Comparison of ENCODE assay signal across 8 mouse cellular contexts in the genomic region with DNA sequence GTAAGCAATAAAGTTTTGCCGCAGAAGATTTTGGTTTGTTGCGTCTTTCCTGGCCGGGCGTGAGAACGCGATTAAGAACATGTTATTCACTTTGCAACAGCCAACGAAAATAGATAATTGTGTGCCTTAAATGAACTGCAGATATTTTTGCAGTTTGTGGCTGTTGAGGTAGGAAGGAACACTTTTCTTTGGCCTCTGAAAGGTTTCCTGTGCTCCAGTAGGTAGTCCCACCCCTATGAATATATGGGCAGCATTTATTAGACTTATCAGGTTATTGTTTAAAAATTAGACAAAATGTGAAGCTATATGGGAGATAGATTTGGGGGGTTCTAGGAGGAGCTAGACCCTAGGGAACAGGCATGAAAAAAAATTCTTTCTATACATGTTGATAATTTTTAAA.
A peak's percentile ranks its signal among the peaks of the same experiment; 100 is the strongest.
DNase-seq lines count a peak whose midpoint lies in the region; ATAC-seq lines count a peak whose summit lies in the region.

No protein-coding gene starts in this region.

- H3K4me1 ChIP-seq in heart, embryonic 12.5 days (replicated peaks): no peaks in the 10 kb centered on the region
- H3K4me1 ChIP-seq in hindbrain, embryonic 11.5 days (replicated peaks; ENCODE audit: control insufficient read depth, insufficient read depth, low read length): no peaks in the 10 kb centered on the region
- H3K4me1 ChIP-seq in midbrain, embryonic 10.5 days: no peaks in the 10 kb centered on the region

- 28% methylated on average over 7 of the region's 7 CpGs for WGBS in heart, embryonic 12.5 days
- WGBS in hindbrain, embryonic 11.5 days: 25% methylated on average over 7 of the region's 7 CpGs
- WGBS in midbrain, embryonic 10.5 days: 36% methylated on average over 7 of the region's 7 CpGs

- no peak for ATAC-seq in heart, embryonic 12.5 days (ENCODE audit: insufficient number of reproducible peaks, low FRiP score)
- ATAC-seq in hindbrain, embryonic 11.5 days (ENCODE audit: low FRiP score): peak; percentile 43

- H3K9me3 ChIP-seq in heart, embryonic 12.5 days (replicated peaks): no peaks in the 10 kb centered on the region
- H3K9me3 ChIP-seq in hindbrain, embryonic 11.5 days (ENCODE audit: control insufficient read depth, low read length): no peaks in the 10 kb centered on the region
- H3K9me3 ChIP-seq in midbrain, embryonic 10.5 days (replicated peaks): no peaks in the 10 kb centered on the region

- no peak for DNase-seq in heart, adult 9 months (ENCODE audit: low spot score in 2 of 2)
- DNase-seq in Muller cell, postnatal 12 days (ENCODE audit: inconsistent ontology term): peak; percentile 32
- peak; percentile 10 for DNase-seq in hindbrain, embryonic 11.5 days (ENCODE audit: low spot score)
- DNase-seq in midbrain, embryonic 10.5 days (ENCODE audit: low spot score): no peak
- no peak for DNase-seq in cerebellum, adult 11-12 months
- DNase-seq in gastrocnemius, postnatal 4 days (ENCODE audit: low spot score in 2 of 2): no peak
- no peak for DNase-seq in gastrocnemius, postnatal 25 days

- H3K4me2 ChIP-seq in heart, embryonic 12.5 days: peak overlapping the region; percentile 60
- H3K4me2 ChIP-seq in hindbrain, embryonic 11.5 days (replicated peaks; ENCODE audit: low read depth, low read length): peak overlapping the region; percentile 32

- H3K9ac ChIP-seq in heart, embryonic 12.5 days: peak overlapping the region; percentile 45; the same call in 1 of the 2 replicates
- H3K9ac ChIP-seq in hindbrain, embryonic 11.5 days (ENCODE audit: low read depth, low read length): no peak overlapping the region

- H3K27me3 ChIP-seq in heart, embryonic 12.5 days (replicated peaks): no peaks in the 10 kb centered on the region
- no peaks in the 10 kb centered on the region for H3K27me3 ChIP-seq in hindbrain, embryonic 11.5 days (ENCODE audit: control insufficient read depth, insufficient read depth, low read length)
- no peaks in the 10 kb centered on the region for H3K27me3 ChIP-seq in midbrain, embryonic 10.5 days (ENCODE audit: low read depth, poor library complexity, severe bottlenecking)

- no peaks in the 10 kb centered on the region for H3K36me3 ChIP-seq in heart, embryonic 12.5 days
- H3K36me3 ChIP-seq in hindbrain, embryonic 11.5 days (ENCODE audit: control insufficient read depth, insufficient read depth, low read length): no peaks in the 10 kb centered on the region
- H3K36me3 ChIP-seq in midbrain, embryonic 10.5 days: no peaks in the 10 kb centered on the region

- peak overlapping the region; percentile 48 for H3K4me3 ChIP-seq in heart, embryonic 12.5 days
- peak overlapping the region; percentile 25 for H3K4me3 ChIP-seq in hindbrain, embryonic 11.5 days (ENCODE audit: low read depth, low read length)
- peak overlapping the region; percentile 51 for H3K4me3 ChIP-seq in midbrain, embryonic 10.5 days

- H3K27ac ChIP-seq in heart, embryonic 12.5 days (ENCODE audit: poor library complexity, severe bottlenecking): no peak overlapping the region
- H3K27ac ChIP-seq in hindbrain, embryonic 11.5 days (ENCODE audit: low read depth, low read length): no peak overlapping the region
- peak overlapping the region; percentile 73 for H3K27ac ChIP-seq in midbrain, embryonic 10.5 days (replicated peaks)

Comparison
In these comparisons a context has a peak if more than half of its experiments do, and no peak if none do; other contexts are left out.
1. DNase-seq: peak in Muller cell, postnatal 12 days (single experiment) and hindbrain, embryonic 11.5 days (single experiment); none in heart, adult 9 months (0 of 2), midbrain, embryonic 10.5 days (single experiment), cerebellum, adult 11-12 months (single experiment), gastrocnemius, postnatal 4 days (0 of 2) and gastrocnemius, postnatal 25 days (single experiment).
2. Peak in every context shown above with its lines, with median percentiles within 50 percentile points of each other: H3K4me3 ChIP-seq.